Mouse (Mus musculus): ENCODE results near the gene Vmn2r43. TPM values are rescaled to one million over a fixed set of nuclear protein-coding genes. Genes with fewer than 3 reads are reported as not detected.

The Vmn2r43 gene
- not detected for polyA plus RNA-seq (2014; fragmentation: Illumina TruSeq; extraction: RNeasy Lipid Tissue Mini Kit (QIAGEN cat#74804); ENCODE audit: low read depth, low replicate concordance)

GRCm38 (mm10) chr7:8260499-8260898, at the start of gene Vmn2r43:
Vmn2r43 (minus strand) TSS chr7:8260599.

GRCm38 (mm10) chr7:8200220-8200619, 60.2 kb downstream of the Vmn2r43 start, which contains the start of gene Vmn2r42:
Vmn2r42 (minus strand) TSS chr7:8200320.

Other genes starting within 250 kb of the Vmn2r43 start
- not detected for gene Vmn2r41, start 98.9 kb downstream of the Vmn2r43 start, polyA plus RNA-seq (2014; fragmentation: Illumina TruSeq; extraction: RNeasy Lipid Tissue Mini Kit (QIAGEN cat#74804); ENCODE audit: low read depth, low replicate concordance)
- not detected for gene Vmn2r42, start 60.3 kb downstream of the Vmn2r43 start, polyA plus RNA-seq (2014; fragmentation: Illumina TruSeq; extraction: RNeasy Lipid Tissue Mini Kit (QIAGEN cat#74804); ENCODE audit: low read depth, low replicate concordance)
- not detected for gene Vmn2r44, start 122.7 kb upstream of the Vmn2r43 start, polyA plus RNA-seq (2014; fragmentation: Illumina TruSeq; extraction: RNeasy Lipid Tissue Mini Kit (QIAGEN cat#74804); ENCODE audit: low read depth, low replicate concordance)
- gene Vmn2r45, start 228.5 kb upstream of the Vmn2r43 start, polyA plus RNA-seq (2014; fragmentation: Illumina TruSeq; extraction: RNeasy Lipid Tissue Mini Kit (QIAGEN cat#74804); ENCODE audit: low read depth, low replicate concordance): not detected